Mouse (Mus musculus) forebrain, postnatal 0 days (tissue): Measurements from ENCODE around the gene Rspry1. TPM values are rescaled to one million over a fixed set of nuclear protein-coding genes. Genes with fewer than 3 reads are reported as not detected.

Source experiments
- ATAC-seq: fragments of 200-750 bp; cut with Nextera tagmentation; 2 replicates; pipeline ENCODE4 v1.8.0; 2017; ENCODE audit warnings: mild to moderate bottlenecking, moderate library complexity
- DNase-seq: peaks from one replicate; pipeline ENCODE4 v3.0.0-alpha.2; 2015
- H3K27ac ChIP-seq: fragments of 300-500 bp; sonication (generic); 2 replicates; pipeline ENCODE4 v1.5.1; 2014; ENCODE audit warnings: low read depth, mild to moderate bottlenecking, antibody characterized with exemption, low read length, moderate library complexity, mixed read lengths
- H3K27me3 ChIP-seq: fragments of 300-500 bp; sonication (generic); 2 replicates; pipeline ENCODE4 v1.6.1; 2014; ENCODE audit warnings: mild to moderate bottlenecking, low read length, mixed read lengths; ENCODE audit not compliant: insufficient read depth
- H3K36me3 ChIP-seq: fragments of 300-500 bp; sonication (generic); 2 replicates; pipeline ENCODE4 v1.6.1; 2014; ENCODE audit warnings: mild to moderate bottlenecking, moderate library complexity; ENCODE audit not compliant: insufficient read depth
- H3K4me1 ChIP-seq: fragments of 300-500 bp; sonication (generic); 2 replicates; pipeline ENCODE4 v1.6.1; 2014; ENCODE audit warnings: antibody characterized with exemption; ENCODE audit not compliant: insufficient read depth
- H3K4me2 ChIP-seq: fragments of 300-500 bp; sonication (generic); 2 replicates; pipeline ENCODE4 v1.6.1; 2014; ENCODE audit warnings: low read depth, mild to moderate bottlenecking, moderate library complexity
- H3K4me3 ChIP-seq: fragments of 300-500 bp; sonication (generic); 2 replicates; pipeline ENCODE4 v1.5.1; 2014; ENCODE audit warnings: low read depth, low read length, mixed read lengths
- H3K9ac ChIP-seq: fragments of 300-500 bp; sonication (generic); 2 replicates; pipeline ENCODE4 v1.6.1; 2014; ENCODE audit warnings: mild to moderate bottlenecking
- H3K9me3 ChIP-seq: fragments of 300-500 bp; sonication (generic); 2 replicates; pipeline ENCODE4 v1.6.1; 2016; ENCODE audit warnings: low read length
- CTCF ChIP-seq: sonication (generic); IDR thresholded peaks from 2 replicates; pipeline ENCODE4 v1.5.1; 2016; ENCODE audit warnings: antibody characterized with exemption, control low read depth, low read depth
- WGBS: fragments of 180-500 bp; shearing (Covaris S2); extraction: QIAGEN DNeasy Blood & Tissue Kit; methylation state at CpG from one replicate; pipeline ENCODE4 v1.1.7; 2014; 5-methylcytosine and 5-hydroxymethylcytosine counted together
- polyA plus RNA-seq: library from polyadenylated mRNA; unstranded; fragments of >200 nt; fragmentation: Nextera tagmentation; extraction: Ambion mirVana; gene quantifications from 2 replicates; pipeline ENCODE4 v1.2.1, GENCODE M21; 2015
- total RNA-seq: library from RNA; depleted of rRNA; stranded (reverse); fragments of >200 nt; gene quantifications from 2 replicates; pipeline ENCODE4 v1.2.3, GENCODE M21; 2014

Rspry1 gene
- total and polyA plus RNA-seq, 2 experiments from 2014 or later: 32.0 to 55.8 TPM

- H3K4me2 ChIP-seq: no peak overlapping the region
- no peak overlapping the region for H3K27ac ChIP-seq
- H3K4me1 ChIP-seq: no peaks in the 10 kb centered on the region; the same call in 1 of the 2 replicates
- WGBS: 76% methylated on average over 6 of the region's 6 CpGs
- no peaks in the 10 kb centered on the region for H3K36me3 ChIP-seq
- no peak for TF ChIP-seq CTCF
- no peaks in the 10 kb centered on the region for H3K9me3 ChIP-seq
- no peak overlapping the region for H3K9ac ChIP-seq
- no peak for ATAC-seq
- no peak for DNase-seq
- peaks cover 26% of the 10 kb centered on the region for H3K27me3 ChIP-seq
- H3K4me3 ChIP-seq: no peak overlapping the region
Measured at GRCm38 (mm10) chr8:94697956-94698355, 96.2 kb downstream of the Rspry1 start.

GRCm38 (mm10) chr8:94699366-94699765 lies 97.6 kb downstream of the Rspry1 start:
- Histone ChIP-seq H3K36me3 (no peaks in the 10 kb centered on the region), H3K4me1 (no peaks in the 10 kb centered on the region; the same call in 1 of the 2 replicates), H3K4me3 (no peak overlapping the region), H3K9me3 (no peaks in the 10 kb centered on the region), H3K4me2 (no peak overlapping the region), H3K27me3 (peaks cover 19% of the 10 kb centered on the region), H3K9ac (no peak overlapping the region), H3K27ac (no peak overlapping the region)
- no peak for TF ChIP-seq CTCF
- 43% methylated on average over 16 of the region's 16 CpGs for WGBS
- ATAC-seq: no peak
- DNase-seq: no peak

- 83% methylated on average over 4 of the region's 4 CpGs for WGBS
- H3K27me3 ChIP-seq: peaks cover 9% of the 10 kb centered on the region
- no peak overlapping the region for H3K9ac ChIP-seq
- H3K4me3 ChIP-seq: no peak overlapping the region
- no peaks in the 10 kb centered on the region; the same call in 1 of the 2 replicates for H3K4me1 ChIP-seq
- no peak overlapping the region for H3K27ac ChIP-seq
- DNase-seq: no peak
- H3K4me2 ChIP-seq: no peak overlapping the region
- TF ChIP-seq CTCF: no peak
- no peaks in the 10 kb centered on the region for H3K9me3 ChIP-seq
- no peak for ATAC-seq
- H3K36me3 ChIP-seq: no peaks in the 10 kb centered on the region
Measured at GRCm38 (mm10) chr8:94700421-94700935, 98.7 kb downstream of the Rspry1 start.

- Histone ChIP-seq H3K27me3 (no peaks in the 10 kb centered on the region), H3K9ac (no peak overlapping the region), H3K4me1 (peaks cover 3% of the 10 kb centered on the region; the same call in 1 of the 2 replicates), H3K4me2 (no peak overlapping the region), H3K27ac (no peak overlapping the region), H3K4me3 (no peak overlapping the region), H3K36me3 (no peaks in the 10 kb centered on the region), H3K9me3 (no peaks in the 10 kb centered on the region)
- ATAC-seq (no peak), DNase-seq (no peak)
- WGBS: 60% methylated on average over 3 of the region's 3 CpGs
- no peak for TF ChIP-seq CTCF
Measured at GRCm38 (mm10) chr8:94702156-94702555, 100.4 kb downstream of the Rspry1 start.

GRCm38 (mm10) chr8:94702844-94703813 lies 101.4 kb downstream of the Rspry1 start:
- Histone ChIP-seq H3K9me3 (no peaks in the 10 kb centered on the region), H3K27ac (peak overlapping the region; percentile 77), H3K4me2 (peak overlapping the region; percentile 54), H3K4me3 (peak overlapping the region; percentile 52), H3K4me1 (peaks cover 4% of the 10 kb centered on the region; the same call in 1 of the 2 replicates), H3K9ac (peak overlapping the region; percentile 40), H3K36me3 (no peaks in the 10 kb centered on the region), H3K27me3 (no peaks in the 10 kb centered on the region)
- DNase-seq (peak; percentile 86), ATAC-seq (peak; percentile 69)
- TF ChIP-seq CTCF: peak; percentile 88
- whole genome bisulfite sequencing: under 1% methylated on average over 35 of the region's 35 CpGs

GRCm38 (mm10) chr8:94703972-94704668 lies 102.4 kb downstream of the Rspry1 start:
- peak; percentile 92 for TF ChIP-seq CTCF
- no peaks in the 10 kb centered on the region for H3K27me3 ChIP-seq
- peak; percentile 100 for DNase-seq
- peak overlapping the region; percentile 80 for H3K27ac ChIP-seq
- H3K36me3 ChIP-seq: no peaks in the 10 kb centered on the region
- H3K4me3 ChIP-seq: peak overlapping the region; percentile 52
- no peaks in the 10 kb centered on the region for H3K9me3 ChIP-seq
- peaks cover 4% of the 10 kb centered on the region; the same call in 1 of the 2 replicates for H3K4me1 ChIP-seq
- H3K9ac ChIP-seq: peak overlapping the region; percentile 53
- H3K4me2 ChIP-seq: peak overlapping the region; percentile 54
- ATAC-seq: peak; percentile 89
- WGBS: 1% methylated on average over 35 of the region's 35 CpGs
